Mouse (Mus musculus) limb, embryonic 12.5 days (tissue): ENCODE measurements around the gene Dcpp2. TPM values are rescaled to one million over a fixed set of nuclear protein-coding genes. Genes with fewer than 3 reads are reported as not detected.
A peak's percentile ranks its signal among the peaks of the same experiment; 100 is the strongest.
"Not testable (repeated sequence)": the region's sequence is repeated elsewhere in the genome, so short reads cannot be mapped to it uniquely, and the experiment has no call there.

ENCODE experiments used
- ATAC-seq: fragments of 200-750 bp; cut with Nextera tagmentation; 2 replicates; pipeline ENCODE4 v1.8.0; 2017; ENCODE audit warnings: low read depth, moderate TSS enrichment; ENCODE audit not compliant: insufficient number of reproducible peaks, insufficient read depth, low FRiP score, low TSS enrichment
- H3K27ac ChIP-seq: fragments of 300-500 bp; sonication (generic); 2 replicates; pipeline ENCODE4 v1.5.1; 2016; ENCODE audit warnings: mild to moderate bottlenecking, moderate library complexity
- H3K27me3 ChIP-seq: fragments of 300-500 bp; sonication (generic); 2 replicates; pipeline ENCODE4 v1.6.1; 2016; ENCODE audit warnings: mild to moderate bottlenecking, moderate library complexity
- H3K36me3 ChIP-seq: fragments of 300-500 bp; sonication (generic); 2 replicates; pipeline ENCODE4 v1.6.1; 2016; ENCODE audit warnings: mild to moderate bottlenecking, moderate library complexity
- H3K4me1 ChIP-seq: fragments of 300-500 bp; sonication (generic); replicated peaks from 2 replicates; pipeline ENCODE4 v1.6.1; 2016
- H3K4me2 ChIP-seq: fragments of 300-500 bp; sonication (generic); 2 replicates; pipeline ENCODE4 v1.6.1; 2016; ENCODE audit warnings: mild to moderate bottlenecking, moderate library complexity
- H3K4me3 ChIP-seq: fragments of 300-500 bp; sonication (generic); replicated peaks from 2 replicates; pipeline ENCODE4 v1.5.1; 2016; ENCODE audit warnings: mild to moderate bottlenecking
- H3K9ac ChIP-seq: fragments of 300-500 bp; sonication (generic); replicated peaks from 2 replicates; pipeline ENCODE4 v1.6.1; 2016; ENCODE audit warnings: mild to moderate bottlenecking, moderate library complexity
- H3K9me3 ChIP-seq: fragments of 300-500 bp; sonication (generic); 2 replicates; pipeline ENCODE4 v1.6.1; 2016; ENCODE audit warnings: mild to moderate bottlenecking, moderate library complexity
- WGBS: fragments of 180-500 bp; shearing (Covaris S2); methylation state at CpG from one replicate; pipeline ENCODE4 v1.1.7; 2016; 5-methylcytosine and 5-hydroxymethylcytosine counted together
- polyA plus RNA-seq: library from polyadenylated mRNA; unstranded; fragments of >200 nt; fragmentation: Nextera tagmentation; extraction: Ambion mirVana; gene quantifications from 2 replicates; pipeline ENCODE4 v1.2.1, GENCODE M21; 2016

Dcpp2 gene
- polyA plus RNA-seq: not detected in 2 replicates

GRCm38 (mm10) chr17:23880576-23880975 is at the start of gene Dcpp2, which contains the start of gene Dcpp1:
Dcpp2 (plus strand) TSS chr17:23880880.
Dcpp1 (plus strand) TSS chr17:23880876.
- not testable (repeated sequence) for H3K4me3 ChIP-seq, H3K27ac ChIP-seq, H3K4me2 ChIP-seq, H3K4me1 ChIP-seq, H3K27me3 ChIP-seq, H3K9me3 ChIP-seq, H3K36me3 ChIP-seq, ATAC-seq, H3K9ac ChIP-seq
- WGBS: 80% methylated on average over 4 of the region's 4 CpGs

GRCm38 (mm10) chr17:23831201-23831600 is 49.5 kb upstream of the Dcpp2 start:
- Histone ChIP-seq H3K4me3 (no peak overlapping the region), H3K4me1 (peaks cover 12% of the 10 kb centered on the region; the same call in 1 of the 2 replicates), H3K36me3 (peaks cover 11% of the 10 kb centered on the region), H3K27me3 (peaks cover 31% of the 10 kb centered on the region), H3K4me2 (no peak overlapping the region), H3K27ac (no peak overlapping the region), H3K9me3 (no peaks in the 10 kb centered on the region), H3K9ac (no peak overlapping the region)
- whole genome bisulfite sequencing: 94% methylated on average over 1 of the region's 1 CpGs
- ATAC-seq: no peak

GRCm38 (mm10) chr17:23836006-23836575 is 44.6 kb upstream of the Dcpp2 start, which contains the start of gene Prss33:
Prss33 (minus strand) TSS chr17:23836056.
- ATAC-seq: no peak
- no peak within 1 kb of the TSS for H3K27ac ChIP-seq
- no peak within 1 kb of the TSS for H3K4me3 ChIP-seq
- H3K9me3 ChIP-seq: no peaks in the 10 kb centered on the region
- H3K4me2 ChIP-seq: no peak within 1 kb of the TSS
- 76% methylated on average over 8 of the region's 8 CpGs for WGBS
- H3K4me1 ChIP-seq: no peaks in the 10 kb centered on the region
- no peak within 1 kb of the TSS for H3K9ac ChIP-seq
- H3K27me3 ChIP-seq: peaks cover 31% of the 10 kb centered on the region
- no peaks in the 10 kb centered on the region for H3K36me3 ChIP-seq

- H3K27ac ChIP-seq: no peak overlapping the region
- 31% methylated on average over 4 of the region's 4 CpGs for WGBS
- no peak overlapping the region for H3K4me3 ChIP-seq
- H3K27me3 ChIP-seq: peaks cover 12% of the 10 kb centered on the region
- H3K4me2 ChIP-seq: no peak overlapping the region
- H3K9ac ChIP-seq: no peak overlapping the region
- H3K4me1 ChIP-seq: no peaks in the 10 kb centered on the region
- H3K9me3 ChIP-seq: no peaks in the 10 kb centered on the region
- no peak for ATAC-seq
- no peaks in the 10 kb centered on the region for H3K36me3 ChIP-seq
These were observed 39.5 kb upstream of the Dcpp2 start for GRCm38 (mm10) chr17:23841145-23841544.

- Histone ChIP-seq H3K9me3 (no peaks in the 10 kb centered on the region), H3K4me3 (peak overlapping the region; percentile 24), H3K4me1 (no peaks in the 10 kb centered on the region), H3K27ac (no peak overlapping the region), H3K36me3 (no peaks in the 10 kb centered on the region), H3K4me2 (peak overlapping the region; percentile 46), H3K9ac (no peak overlapping the region), H3K27me3 (peaks cover 12% of the 10 kb centered on the region)
- WGBS: 50% methylated on average over 23 of the region's 23 CpGs
- peak; percentile 44; the same call in 1 of the 2 replicates for ATAC-seq
These were observed 37.4 kb upstream of the Dcpp2 start for GRCm38 (mm10) chr17:23843141-23843811.

- ATAC-seq: peak; percentile 34; the same call in 1 of the 2 replicates
- H3K27ac ChIP-seq: no peak within 1 kb of the TSS
- H3K4me2 ChIP-seq: peak within 1 kb of the TSS; percentile 46
- 12% methylated on average over 19 of the region's 19 CpGs for WGBS
- H3K9ac ChIP-seq: 0 out of 2 replicates have a peak within 1 kb of the TSS, but pooled peaks have one; percentile 40
- H3K27me3 ChIP-seq: peaks cover 12% of the 10 kb centered on the region
- no peaks in the 10 kb centered on the region for H3K9me3 ChIP-seq
- H3K36me3 ChIP-seq: no peaks in the 10 kb centered on the region
- peak within 1 kb of the TSS; percentile 24 for H3K4me3 ChIP-seq
- H3K4me1 ChIP-seq: no peaks in the 10 kb centered on the region
These were observed 36.8 kb upstream of the Dcpp2 start, which contains the start of the genes Prss32 and Prss41 for GRCm38 (mm10) chr17:23843812-23844273. Prss32 (plus strand) TSS chr17:23843855. Prss41 (minus strand) TSS chr17:23844172.

GRCm38 (mm10) chr17:23850028-23850427 is 30.7 kb upstream of the Dcpp2 start:
- Histone ChIP-seq H3K9ac (no peak overlapping the region), H3K27me3 (no peaks in the 10 kb centered on the region), H3K4me3 (no peak overlapping the region), H3K4me2 (no peak overlapping the region), H3K27ac (no peak overlapping the region), H3K9me3 (no peaks in the 10 kb centered on the region; the same call in 1 of the 2 replicates), H3K36me3 (no peaks in the 10 kb centered on the region), H3K4me1 (no peaks in the 10 kb centered on the region)
- 65% methylated on average over 2 of the region's 2 CpGs for WGBS
- no peak for ATAC-seq

GRCm38 (mm10) chr17:23850853-23851749 is 29.6 kb upstream of the Dcpp2 start:
- H3K4me2 ChIP-seq: no peak overlapping the region

GRCm38 (mm10) chr17:23853292-23853691 is 27.4 kb upstream of the Dcpp2 start:
- H3K27me3 ChIP-seq: no peaks in the 10 kb centered on the region
- 39% methylated on average over 5 of the region's 5 CpGs for WGBS
- H3K36me3 ChIP-seq: no peaks in the 10 kb centered on the region
- H3K27ac ChIP-seq: no peak overlapping the region
- H3K4me2 ChIP-seq: no peak overlapping the region
- no peak overlapping the region for H3K4me3 ChIP-seq
- H3K9me3 ChIP-seq: no peaks in the 10 kb centered on the region; the same call in 1 of the 2 replicates
- H3K9ac ChIP-seq: no peak overlapping the region
- no peak for ATAC-seq
- H3K4me1 ChIP-seq: no peaks in the 10 kb centered on the region

More at GRCm38 (mm10) chr17:23850853-23851749, 29.6 kb upstream of the Dcpp2 start:
- Histone ChIP-seq H3K27ac (no peak overlapping the region), H3K36me3 (no peaks in the 10 kb centered on the region), H3K4me1 (no peaks in the 10 kb centered on the region), H3K27me3 (no peaks in the 10 kb centered on the region), H3K9ac (0 out of 2 replicates have a peak overlapping the region, but pooled peaks have one; percentile 27), H3K9me3 (no peaks in the 10 kb centered on the region; the same call in 1 of the 2 replicates), H3K4me3 (no peak overlapping the region)
- WGBS: 61% methylated on average over 18 of the region's 19 CpGs
- ATAC-seq: no peak

GRCm38 (mm10) chr17:23854229-23854765 is 26.4 kb upstream of the Dcpp2 start:
- ATAC-seq: no peak
- H3K4me1 ChIP-seq: no peaks in the 10 kb centered on the region
- H3K4me2 ChIP-seq: no peak overlapping the region
- no peaks in the 10 kb centered on the region for H3K27me3 ChIP-seq
- H3K36me3 ChIP-seq: no peaks in the 10 kb centered on the region
- H3K27ac ChIP-seq: no peak overlapping the region
- 87% methylated on average over 10 of the region's 10 CpGs for WGBS
- H3K9me3 ChIP-seq: no peaks in the 10 kb centered on the region; the same call in 1 of the 2 replicates
- H3K4me3 ChIP-seq: no peak overlapping the region
- H3K9ac ChIP-seq: no peak overlapping the region
